Mouse (Mus musculus) embryo, embryonic 11.5 days (tissue): Measurements from ENCODE around the gene Tcf7l1.

Experiments
- DNase-seq: peaks from one replicate; pipeline ENCODE4 v3.0.0-alpha.2; 2012; ENCODE audit warnings: low read depth, low spot score

Tcf7l1 gene

GRCm38 (mm10) chr6:72747156-72747555 is 41.9 kb downstream of the Tcf7l1 start:
- DNase-seq, result no peak

- no peak for DNase-seq
These were observed 43.3 kb downstream of the Tcf7l1 start for GRCm38 (mm10) chr6:72745781-72746180.

- no peak for DNase-seq
These were observed 44.8 kb downstream of the Tcf7l1 start for GRCm38 (mm10) chr6:72744144-72744800.

- DNase-seq, result no peak
These were observed 45.4 kb downstream of the Tcf7l1 start for GRCm38 (mm10) chr6:72743624-72744041.

GRCm38 (mm10) chr6:72742331-72742730 is 46.7 kb downstream of the Tcf7l1 start:
- DNase-seq, result no peak

GRCm38 (mm10) chr6:72740596-72741421 is 48.2 kb downstream of the Tcf7l1 start:
- no peak for DNase-seq

- no peak for DNase-seq
These were observed 52.2 kb downstream of the Tcf7l1 start for GRCm38 (mm10) chr6:72736872-72737271.

- DNase-seq, result no peak
These were observed 53.8 kb downstream of the Tcf7l1 start for GRCm38 (mm10) chr6:72735206-72735605.

GRCm38 (mm10) chr6:72733375-72733774 is 55.7 kb downstream of the Tcf7l1 start:
- no peak for DNase-seq

GRCm38 (mm10) chr6:72732109-72732508 is 56.9 kb downstream of the Tcf7l1 start:
- no peak for DNase-seq

- DNase-seq, result no peak
These were observed 58.5 kb downstream of the Tcf7l1 start for GRCm38 (mm10) chr6:72730560-72730849.

- DNase-seq, result no peak
These were observed 59.1 kb downstream of the Tcf7l1 start for GRCm38 (mm10) chr6:72729831-72730559.

GRCm38 (mm10) chr6:72727826-72728225 is 61.2 kb downstream of the Tcf7l1 start:
- no peak for DNase-seq

- no peak for DNase-seq
These were observed 64.4 kb downstream of the Tcf7l1 start for GRCm38 (mm10) chr6:72724494-72725180.

- no peak for DNase-seq
These were observed 65.2 kb downstream of the Tcf7l1 start for GRCm38 (mm10) chr6:72723731-72724385.

- DNase-seq, result no peak
These were observed 65.9 kb downstream of the Tcf7l1 start for GRCm38 (mm10) chr6:72723143-72723542.

- DNase-seq, result no peak
These were observed 68.2 kb downstream of the Tcf7l1 start for GRCm38 (mm10) chr6:72720852-72721251.

GRCm38 (mm10) chr6:72714726-72715125 is 74.3 kb downstream of the Tcf7l1 start:
- no peak for DNase-seq

- no peak for DNase-seq
These were observed 74.8 kb downstream of the Tcf7l1 start for GRCm38 (mm10) chr6:72714250-72714649.

GRCm38 (mm10) chr6:72711508-72712081 is 77.5 kb downstream of the Tcf7l1 start:
- DNase-seq, result peak; percentile 75

GRCm38 (mm10) chr6:72710897-72711507 is 78.1 kb downstream of the Tcf7l1 start:
- no peak for DNase-seq
